Mouse (Mus musculus) heart, postnatal 10 days (tissue): Measurements from ENCODE around the gene Itpr2. TPM values are rescaled to one million over a fixed set of nuclear protein-coding genes. Genes with fewer than 3 reads are reported as not detected.
A peak's percentile ranks its signal among the peaks of the same experiment; 100 is the strongest.

Source experiments
- DNase-seq, 2 experiments: peaks; one replicate each; pipeline ENCODE4 v3.0.0; 2021
- intact Hi-C: fragments of 180-260 bp; cut with DNase I; formaldehyde crosslinking; loops from one replicate; pipeline ENCODE4 v1.15.1; 2025
- total RNA-seq, 2 experiments: library from RNA; stranded (reverse); gene quantifications; 2 replicates each; pipeline ENCODE4 v1.2.3; 2021

The Itpr2 gene
- total RNA-seq, 2 experiments from 2014 or later = 31.5 to 41.9 TPM

DNA sequence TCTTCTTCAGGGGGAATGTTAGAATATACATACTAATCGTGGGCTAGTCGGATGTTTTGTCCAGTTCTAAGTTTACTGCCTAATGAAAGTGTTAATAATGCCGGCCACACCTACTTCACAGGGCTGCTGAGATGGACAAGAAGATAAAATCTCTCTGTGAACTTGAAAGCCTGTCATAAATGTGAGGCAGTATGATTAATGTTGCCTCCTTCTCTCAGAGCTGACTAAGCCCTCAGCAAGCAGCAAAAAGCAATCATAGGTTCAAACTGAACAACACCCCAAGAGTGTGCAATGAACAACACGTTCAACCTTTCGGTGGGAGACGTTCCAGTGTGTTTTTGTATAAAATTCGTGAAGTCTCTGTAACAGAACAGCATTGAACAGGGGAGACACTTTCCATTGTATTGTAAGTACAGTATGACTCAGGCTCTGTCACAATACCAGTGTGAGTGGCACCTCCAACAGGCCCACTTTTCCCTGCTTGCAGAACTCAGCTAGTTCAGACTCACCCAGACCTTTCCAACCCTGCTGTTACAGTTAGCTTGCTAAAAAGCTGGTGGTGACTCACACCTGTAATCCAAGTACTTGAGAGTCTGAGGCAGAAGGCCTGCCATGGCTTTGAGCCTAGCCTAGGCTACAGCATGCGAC, 69.7 kb downstream of the Itpr2 start:
- intact Hi-C loops = loop anchor here (5.0 kb wide), 1 partner anchor 65 kb away; no protein-coding TSS in a partner anchor
- DNase-seq = no peak

DNA sequence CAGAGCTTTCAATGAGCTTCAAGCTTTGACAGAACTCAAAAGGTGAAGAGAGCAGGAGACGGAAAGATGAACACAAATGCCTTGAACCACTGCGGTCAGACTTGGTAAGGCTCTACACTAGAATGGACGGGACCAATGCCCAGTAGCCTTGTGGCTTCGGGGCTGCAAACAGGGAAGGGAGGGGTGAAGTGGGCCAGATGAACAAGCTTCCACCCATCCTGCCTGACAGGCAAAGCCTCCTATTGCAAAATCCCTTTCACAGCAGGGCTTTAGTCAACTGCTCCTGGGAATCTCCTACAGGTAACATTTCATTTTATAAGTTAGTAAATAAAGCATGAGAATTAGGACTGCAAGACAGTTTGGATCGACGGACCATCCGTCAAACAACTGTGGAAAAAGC, 70.2 kb downstream of the Itpr2 start:
- intact Hi-C loops = loop anchor here (5.0 kb wide), 1 partner anchor 66 kb away; no protein-coding TSS in a partner anchor

DNA sequence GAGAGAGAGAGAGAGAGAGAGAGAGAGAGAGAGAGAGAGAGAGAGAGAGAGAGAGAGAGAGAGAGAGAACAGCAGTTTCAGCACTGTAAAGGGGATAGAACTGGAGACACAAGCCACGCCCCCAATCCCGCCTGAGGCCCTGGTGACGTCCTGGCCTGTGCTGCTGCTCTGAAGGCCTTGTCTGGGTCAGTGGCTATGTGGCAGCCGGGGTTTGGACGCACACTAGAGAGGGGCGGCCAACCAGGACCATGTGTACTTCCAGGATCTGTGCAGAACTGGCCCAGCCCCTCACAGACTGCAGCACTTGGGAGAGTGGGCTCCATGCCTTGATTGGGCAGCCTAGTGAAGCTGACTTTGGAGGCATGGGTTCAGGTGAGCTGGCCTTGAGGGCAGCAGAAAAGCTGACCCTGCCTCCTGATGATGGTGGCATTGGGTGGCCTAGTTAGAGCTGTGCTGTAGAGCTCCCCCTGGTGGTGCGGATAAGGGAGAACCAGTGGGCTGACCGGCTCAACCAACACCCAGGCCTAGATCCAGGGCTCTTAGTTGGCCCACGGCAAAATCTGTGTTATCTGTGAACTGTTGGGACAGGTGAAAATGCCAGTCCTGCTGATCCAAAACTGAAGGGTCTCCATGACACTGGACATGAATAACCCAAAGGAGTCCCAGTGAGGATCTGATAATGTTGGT, 72.2 kb downstream of the Itpr2 start:
- intact Hi-C loops = loop anchor here (5.0 kb wide), 1 partner anchor 67 kb away; no protein-coding TSS in a partner anchor
- peak in 1 of 2 experiments; percentile 37 for DNase-seq

More for the DNA sequence above, 70.2 kb downstream of the Itpr2 start:
- no peak for DNase-seq

DNA sequence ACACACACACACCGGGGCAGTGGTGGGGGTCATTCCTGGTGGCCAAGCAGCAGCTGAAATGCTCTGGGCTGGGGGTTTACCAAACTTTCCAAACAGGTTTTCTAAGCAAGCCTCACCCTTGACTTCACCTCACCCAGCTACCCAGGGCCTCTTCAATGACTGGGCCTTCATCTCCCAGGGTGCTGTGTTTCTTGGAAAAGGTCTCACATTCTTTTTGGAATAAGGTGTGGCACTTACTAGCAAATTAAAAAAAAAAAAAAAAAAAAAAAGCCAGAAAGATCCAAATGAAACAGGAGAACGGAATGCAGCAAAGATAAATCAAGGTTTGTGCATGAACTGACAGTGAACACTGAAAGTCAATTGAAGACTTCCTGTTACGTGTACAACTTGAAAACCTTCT, 77.2 kb downstream of the Itpr2 start:
- DNase-seq = no peak
- intact Hi-C loops = no loop called here

DNA sequence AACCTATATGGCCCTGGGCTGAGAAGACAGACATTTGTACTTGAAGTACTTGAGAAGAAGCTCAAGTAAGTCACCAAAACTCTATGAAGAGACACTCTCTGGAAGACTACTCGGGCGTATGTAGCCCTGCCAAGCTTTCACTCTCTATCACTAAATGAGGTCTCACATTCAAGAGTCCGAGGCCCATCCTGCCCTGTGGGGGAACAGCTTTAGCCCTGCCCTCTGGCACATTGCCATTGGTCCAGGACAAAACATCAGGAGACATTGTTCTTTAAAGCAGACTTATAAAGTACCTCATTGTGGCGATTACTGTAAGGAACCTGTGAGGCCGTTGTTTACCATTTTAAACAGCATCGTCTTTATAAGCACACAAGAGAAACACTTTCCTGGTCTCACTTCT, 77.7 kb downstream of the Itpr2 start:
- DNase-seq = no peak
- intact Hi-C loops = no loop called here

DNA sequence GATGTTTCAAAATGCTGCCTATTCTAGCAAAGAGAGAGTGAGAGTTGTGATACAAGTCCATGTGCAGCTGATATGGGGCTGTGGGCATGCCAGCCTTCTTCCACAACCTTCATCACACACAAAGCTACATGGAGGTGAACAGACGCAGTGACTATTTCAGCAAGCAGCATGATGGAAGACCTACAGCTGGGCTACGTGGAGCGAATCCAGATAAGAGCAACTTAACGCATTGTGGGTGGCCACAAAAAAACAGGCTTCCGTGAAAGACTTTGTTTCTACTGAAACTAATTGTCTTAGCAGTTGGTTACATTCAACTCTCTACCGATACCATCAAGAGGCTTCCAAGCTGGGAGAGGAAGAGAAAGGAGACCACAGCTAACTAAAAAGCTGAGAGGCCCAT, 81.3 kb downstream of the Itpr2 start:
- intact Hi-C loops = no loop called here
- DNase-seq = no peak

DNA sequence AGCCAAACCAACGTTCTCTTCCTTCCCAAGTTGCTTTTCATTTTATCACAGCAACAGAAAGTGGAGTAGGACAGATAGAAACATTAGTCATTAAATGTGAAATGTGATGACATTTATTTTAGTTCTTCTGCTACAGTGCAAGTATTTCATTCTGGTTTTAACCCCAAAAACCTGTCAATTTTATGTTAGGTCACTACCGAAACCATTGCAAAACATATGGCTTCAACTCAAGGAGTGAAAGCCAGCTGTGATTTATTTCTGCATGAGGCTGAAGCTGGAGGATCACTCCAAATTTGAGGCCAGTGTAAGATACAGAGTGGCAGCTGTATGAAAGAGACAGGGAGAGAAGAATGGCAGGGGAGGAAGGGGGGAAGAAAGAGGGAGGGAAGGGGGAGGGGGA, 85.6 kb downstream of the Itpr2 start:
- no peak for DNase-seq
- intact Hi-C loops = loop anchor here (10.0 kb wide), 1 partner anchor 348 kb away; no protein-coding TSS in a partner anchor

DNA sequence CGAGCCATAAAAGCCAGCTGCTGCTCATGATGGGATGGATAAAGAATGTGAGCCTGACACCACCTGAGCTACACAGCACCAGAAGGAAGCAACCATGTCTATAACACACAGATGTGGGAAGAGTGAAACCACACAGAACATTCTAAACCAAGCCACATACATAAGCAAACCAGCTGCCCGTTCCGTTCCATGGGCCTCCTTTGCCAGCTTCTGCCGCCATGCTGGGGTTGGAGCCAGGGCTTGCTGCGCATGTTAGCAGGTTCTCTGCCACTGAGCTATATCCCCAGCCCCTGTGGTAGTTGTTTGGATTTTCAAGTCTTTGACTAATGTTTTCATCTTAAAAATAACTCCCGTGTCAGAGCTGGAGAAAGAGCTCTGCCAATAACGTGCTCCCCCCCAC, 87.9 kb downstream of the Itpr2 start:
- intact Hi-C loops = loop anchor here (5.0 to 10.0 kb wide), 3 partner anchors 133 to 582 kb away; no protein-coding TSS in a partner anchor
- no peak for DNase-seq

DNA sequence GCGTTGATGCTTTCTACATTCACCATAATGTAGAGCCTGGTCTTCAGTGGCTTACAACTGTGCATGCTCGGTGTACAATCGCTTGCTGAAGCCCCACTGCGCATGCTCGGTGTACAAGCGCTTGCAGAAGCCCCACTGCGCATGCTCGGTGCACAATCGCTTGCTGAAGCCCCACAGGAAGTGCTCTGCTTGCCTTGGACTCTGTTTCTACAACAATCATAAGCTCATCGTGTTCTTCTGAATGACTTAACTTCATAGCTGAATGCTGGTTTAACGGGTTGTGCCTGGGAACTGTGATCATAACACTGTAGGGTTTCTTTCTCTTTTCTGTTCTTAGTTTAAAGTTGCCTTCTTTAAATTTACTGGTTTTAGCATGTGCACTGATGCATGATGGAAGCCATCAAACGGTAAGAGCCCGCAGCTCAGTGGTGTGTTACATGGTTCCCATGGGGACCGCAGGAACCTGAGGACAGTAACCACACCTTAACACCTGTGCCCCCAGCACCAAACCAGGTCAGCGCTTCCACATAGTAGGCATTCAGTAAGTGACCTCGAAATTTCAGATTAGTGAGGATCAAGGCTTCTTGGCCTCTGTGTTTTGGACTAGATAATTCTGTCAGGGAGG, 90.5 kb downstream of the Itpr2 start:
- intact Hi-C loops = loop anchor here (2.0 to 10.0 kb wide), 4 partner anchors 91 to 579 kb away; partner anchors contain the start of gene Itpr2
- DNase-seq = no peak

DNA sequence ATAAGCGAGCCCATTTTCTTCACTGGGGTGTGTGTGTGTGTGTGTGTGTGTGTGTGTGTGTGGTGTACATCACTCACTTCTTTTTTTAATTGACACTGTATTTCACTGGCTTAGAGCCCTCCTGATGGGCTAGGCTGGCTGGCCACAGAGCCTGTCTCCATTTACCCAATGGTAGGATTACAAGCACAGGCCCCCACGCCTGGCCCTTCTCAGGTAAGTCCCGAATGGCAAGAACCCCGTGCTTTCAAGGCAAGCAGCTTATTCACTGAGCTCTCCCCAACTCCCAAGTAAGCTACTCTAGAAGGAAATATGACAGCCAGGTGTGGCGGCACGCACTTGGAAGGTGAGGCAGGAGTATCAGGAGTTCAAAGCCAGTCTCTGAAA, 91.6 kb downstream of the Itpr2 start:
- intact Hi-C loops = loop anchor here (2.0 to 10.0 kb wide), 4 partner anchors 92 to 578 kb away; partner anchors contain the start of gene Itpr2
- no peak for DNase-seq

DNA sequence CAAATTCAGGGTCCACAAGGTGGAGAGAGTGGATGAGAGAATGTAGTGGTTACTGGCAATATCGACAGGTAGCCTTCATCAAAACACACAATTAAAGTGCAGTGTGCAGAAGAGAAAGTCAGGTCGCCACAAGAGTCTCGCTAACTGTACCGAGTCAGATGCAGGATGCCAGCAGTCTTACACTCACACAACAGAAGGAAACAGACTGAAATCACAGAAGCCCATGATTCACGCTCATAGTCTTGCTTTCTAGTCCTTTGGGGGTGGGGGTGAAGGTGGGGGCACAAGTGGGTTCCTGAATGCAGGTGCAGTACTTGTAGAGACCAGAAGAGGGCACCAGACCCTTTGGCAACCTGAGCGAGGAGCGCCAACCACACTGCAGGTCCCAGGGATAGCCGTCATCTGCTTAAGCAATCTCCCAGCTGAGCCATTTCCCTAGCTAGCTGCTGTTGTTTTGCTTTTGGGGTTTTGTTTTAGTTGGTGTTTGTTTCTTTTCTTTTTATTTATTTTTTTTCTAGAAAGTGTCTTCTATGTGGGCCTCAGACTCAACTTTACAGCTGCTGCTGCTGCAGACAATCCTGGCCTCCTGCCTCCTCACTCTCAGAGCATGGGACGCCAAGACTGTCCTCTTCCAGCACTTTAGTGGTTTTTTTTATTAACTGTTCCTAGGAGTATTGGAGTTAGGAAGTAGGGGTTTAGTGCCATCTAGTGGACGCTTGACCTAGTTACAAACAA, 92.2 kb downstream of the Itpr2 start:
- DNase-seq = peak; percentile 84 to 89
- intact Hi-C loops = loop anchor here (2.0 to 10.0 kb wide), 4 partner anchors 93 to 578 kb away; partner anchors contain the start of gene Itpr2

DNA sequence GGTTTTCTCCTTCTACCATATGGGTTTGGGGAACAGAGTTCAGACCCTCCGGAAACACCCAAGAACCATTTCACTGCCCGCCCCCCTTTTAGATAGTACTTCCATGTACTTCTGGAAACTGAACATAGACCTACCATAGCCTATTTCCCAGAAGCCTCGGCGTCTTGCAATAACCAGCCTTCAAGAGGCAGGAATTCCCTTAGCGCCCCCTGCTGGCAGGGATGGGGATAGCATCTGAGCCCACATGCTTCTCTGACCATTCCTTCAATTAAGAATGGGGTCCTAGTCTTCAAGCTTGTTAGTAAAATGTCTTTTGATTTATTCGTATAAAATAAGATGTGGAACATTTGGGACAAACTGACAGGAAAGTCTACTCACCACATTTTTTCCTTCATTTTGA, 96.6 kb downstream of the Itpr2 start:
- intact Hi-C loops = no loop called here
- DNase-seq = peak; percentile 29 to 55

DNA sequence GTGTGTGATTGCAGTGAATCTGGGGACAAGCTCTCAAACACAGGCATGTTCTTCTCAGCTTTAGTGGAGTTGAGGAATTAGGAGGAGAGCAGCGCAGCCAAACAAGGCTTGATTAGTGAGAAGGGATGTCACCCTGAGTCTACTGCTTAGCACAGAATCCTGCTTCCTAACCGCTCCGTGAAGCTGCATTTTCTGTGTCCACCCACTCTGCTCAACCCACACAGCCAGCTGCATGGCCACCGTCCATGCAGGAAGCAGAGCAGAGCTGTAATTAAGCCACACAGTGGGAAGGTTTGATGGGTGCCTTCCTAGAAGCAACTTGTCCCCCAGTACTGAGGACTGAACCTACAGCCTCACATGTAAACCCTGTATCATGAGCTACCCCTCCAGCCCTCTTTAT, 97.1 kb downstream of the Itpr2 start:
- no peak for DNase-seq
- intact Hi-C loops = no loop called here

DNA sequence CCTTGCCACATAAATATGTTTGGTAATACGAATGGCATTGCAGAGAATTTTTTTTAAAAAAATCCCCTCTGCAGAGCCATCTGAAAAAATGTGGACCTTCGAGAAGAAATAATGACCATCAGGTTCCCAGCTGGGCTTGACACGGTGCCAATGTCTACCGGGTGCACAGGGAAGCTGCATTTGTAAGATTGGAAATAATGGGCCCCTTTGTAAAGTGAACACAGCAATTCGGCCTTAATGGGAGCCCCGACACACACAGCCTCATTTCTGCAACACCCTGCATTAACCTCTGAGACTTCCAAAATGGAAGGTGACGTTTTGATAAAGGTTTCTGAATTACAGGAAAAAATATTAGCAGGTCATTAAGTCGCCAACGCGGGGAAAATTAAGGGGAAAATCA, 97.9 kb downstream of the Itpr2 start:
- intact Hi-C loops = no loop called here

DNA sequence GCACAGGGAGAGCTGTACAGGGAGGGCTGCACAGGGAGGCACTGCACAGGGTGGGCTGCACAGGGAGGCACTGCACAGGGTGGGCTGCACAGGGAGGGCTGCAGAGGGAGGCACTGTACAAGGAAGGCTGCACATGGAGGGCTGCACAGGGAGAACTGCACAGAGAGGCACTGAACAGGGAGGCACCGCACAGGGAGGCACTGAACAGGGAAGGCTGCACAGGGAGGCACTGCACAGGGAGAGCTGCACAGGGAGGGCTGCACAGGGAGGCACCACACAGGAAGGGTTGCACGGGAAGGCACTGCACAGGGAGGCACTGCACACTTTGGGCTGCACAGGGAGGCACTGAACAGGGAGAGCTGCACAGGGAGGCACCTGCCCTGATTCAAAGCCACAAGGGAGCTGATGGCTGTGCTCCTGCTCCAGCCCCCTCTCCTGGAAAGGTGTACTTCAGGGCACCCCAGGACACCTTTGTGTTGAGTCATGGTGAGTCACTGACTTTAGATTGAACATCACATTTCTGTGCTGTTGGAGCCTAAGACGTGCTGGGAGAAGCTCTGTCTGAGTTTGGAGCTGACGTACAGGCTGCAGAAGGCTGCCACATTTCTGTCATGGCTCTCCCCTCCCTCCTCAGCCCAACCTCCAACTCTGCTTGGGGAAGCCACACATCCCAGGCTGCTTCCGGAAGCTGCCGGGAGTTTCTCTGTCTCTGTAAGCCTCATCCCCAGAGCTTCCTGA, 98.9 kb downstream of the Itpr2 start:
- intact Hi-C loops = no loop called here
- DNase-seq = peak; percentile 22 to 30

More for the DNA sequence above, 97.9 kb downstream of the Itpr2 start:
- DNase-seq = no peak

DNA sequence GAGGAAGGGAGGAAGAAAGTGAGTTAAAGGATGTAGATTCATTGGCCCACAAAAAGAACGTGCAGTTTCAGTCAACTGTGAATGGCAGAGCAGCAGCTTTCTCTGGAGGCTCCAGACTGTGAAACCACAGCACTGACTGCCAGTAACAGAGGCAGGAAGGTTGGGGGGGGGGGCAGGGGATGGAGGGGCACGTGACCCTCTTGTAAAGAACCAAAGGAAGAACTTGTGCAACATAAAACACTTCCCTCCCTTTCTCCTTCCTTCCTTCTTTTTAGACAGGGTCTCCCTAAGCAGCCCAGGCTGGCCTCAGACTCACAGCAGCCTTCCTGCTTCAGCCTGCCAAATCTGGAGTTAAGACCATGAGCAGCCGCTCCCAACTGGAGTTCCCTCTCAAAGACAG, 104.2 kb downstream of the Itpr2 start:
- intact Hi-C loops = no loop called here
- no peak for DNase-seq

DNA sequence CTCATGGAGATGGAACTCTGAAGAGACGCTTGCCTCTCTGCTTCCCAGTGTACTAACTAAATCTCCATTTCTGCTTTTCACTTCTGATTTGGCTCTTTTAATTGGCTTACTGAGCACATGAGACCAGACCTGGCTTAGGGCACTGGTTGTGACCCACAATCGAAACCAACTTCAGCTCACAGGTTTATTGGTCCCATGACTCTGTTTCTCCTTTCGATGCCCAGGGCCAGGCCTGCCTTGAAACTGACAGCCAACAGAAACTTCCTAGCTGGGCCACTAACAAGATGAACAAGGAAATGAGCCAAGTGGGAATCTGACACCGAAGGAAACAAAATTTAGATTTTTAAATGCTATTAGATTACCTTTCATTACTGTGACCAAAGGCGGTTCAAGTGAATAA, 105.8 kb downstream of the Itpr2 start:
- intact Hi-C loops = no loop called here
- no peak for DNase-seq

DNA sequence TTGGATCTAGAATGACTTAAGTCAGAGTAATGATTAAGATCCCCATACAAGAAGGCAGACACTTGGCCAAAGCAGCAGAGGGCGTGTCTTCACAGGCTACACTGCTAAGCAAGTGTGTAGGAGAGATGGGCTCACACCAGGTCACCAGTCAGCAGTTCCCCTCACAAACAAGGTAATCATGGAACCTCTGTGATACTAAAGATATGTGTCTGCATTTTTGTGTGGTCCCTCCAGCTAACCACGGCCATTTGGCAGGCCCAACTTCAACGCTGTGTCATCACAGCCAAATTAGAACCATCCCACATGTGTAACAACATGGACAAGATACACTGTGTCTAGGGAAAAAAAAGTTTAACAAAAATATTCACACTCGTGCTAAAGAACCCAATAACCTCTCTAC, 106.4 kb downstream of the Itpr2 start:
- intact Hi-C loops = no loop called here
- no peak for DNase-seq

DNA sequence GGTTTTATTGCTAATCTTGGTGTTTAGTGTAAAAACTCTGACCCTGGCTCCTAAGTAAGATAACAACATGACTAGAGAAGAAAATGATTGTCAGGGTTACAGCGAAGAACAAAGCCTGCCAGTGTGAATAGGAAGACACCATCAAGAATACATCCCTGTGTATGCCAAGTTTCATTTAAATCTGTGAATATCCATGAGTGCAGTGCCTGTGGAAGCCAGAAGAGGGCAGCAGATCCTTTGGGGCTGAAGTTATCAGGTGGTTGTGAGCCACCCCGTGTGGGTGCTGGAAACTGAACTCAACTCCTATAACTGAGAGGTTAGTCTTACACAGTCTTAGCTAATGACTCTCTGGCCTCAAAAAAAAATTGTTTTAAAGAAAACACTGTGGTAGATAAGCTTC, 109.8 kb downstream of the Itpr2 start:
- no peak for DNase-seq
- intact Hi-C loops = no loop called here

DNA sequence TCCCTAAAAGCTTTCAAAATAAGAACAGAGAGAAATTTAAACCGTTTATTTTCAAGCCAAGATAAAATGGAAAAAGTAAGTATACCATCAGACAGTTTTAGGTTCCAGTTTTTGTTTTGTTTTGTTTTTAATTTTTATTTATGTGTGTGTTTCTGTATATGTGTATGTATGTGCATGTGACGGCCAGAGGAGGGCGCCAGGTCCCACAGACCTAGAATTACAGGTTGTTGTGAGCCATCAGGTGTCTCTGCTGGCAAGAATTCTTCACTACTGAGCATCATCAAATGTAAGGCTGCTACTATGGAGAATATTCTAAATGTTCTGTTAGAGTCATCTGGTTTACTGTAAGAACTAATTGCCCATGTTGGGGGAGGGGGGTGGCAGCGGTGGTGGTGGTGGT, 111.9 kb downstream of the Itpr2 start:
- intact Hi-C loops = no loop called here
- DNase-seq = no peak
